Mouse (Mus musculus): ENCODE data around the gene Wipf1.

Wipf1 gene

DNA sequence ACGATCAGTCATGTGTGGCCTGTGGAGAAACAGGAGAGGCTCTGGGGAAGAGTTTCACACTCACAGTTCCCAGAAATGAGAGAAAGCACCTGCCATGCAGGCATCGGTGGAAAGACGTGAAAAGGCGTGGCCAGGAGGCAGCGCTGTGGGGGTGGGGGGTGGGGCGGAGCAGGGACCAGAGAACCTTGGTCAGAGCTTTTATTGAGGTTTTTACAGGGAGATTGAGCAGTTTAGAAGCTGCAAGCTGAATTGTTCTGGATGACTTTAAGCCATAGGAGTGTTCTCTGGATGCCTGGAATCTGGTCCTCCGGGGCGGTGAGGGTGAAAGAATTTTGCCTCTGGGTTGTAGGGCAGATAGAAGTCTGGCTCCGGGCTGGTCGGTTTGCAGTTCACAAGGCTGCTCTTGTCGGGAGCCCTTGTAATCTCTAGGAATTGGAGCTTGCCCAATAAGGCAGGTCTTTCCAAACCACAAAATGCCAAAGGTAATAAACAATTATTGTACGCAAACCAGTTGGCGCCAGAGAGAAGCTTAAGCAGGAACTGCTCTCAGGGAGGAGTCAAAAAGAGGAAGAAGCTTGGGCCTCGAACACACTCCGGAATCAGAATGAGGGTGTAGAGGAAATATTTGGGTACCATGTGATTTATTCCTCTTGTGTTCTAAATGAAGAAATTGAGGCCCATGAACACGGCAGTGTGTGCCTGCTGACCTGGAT is 11.1 kb upstream of the Wipf1 start:
- DNase-seq (ENCODE audit: low spot score), result no peak

GRCm38 (mm10) chr2:73539697-73540096 is 10.2 kb upstream of the Wipf1 start:
- DNase-seq (ENCODE audit: low spot score), result no peak

- no peak for DNase-seq (ENCODE audit: low spot score)
These were observed 9.6 kb upstream of the Wipf1 start for GRCm38 (mm10) chr2:73539141-73539540.

GRCm38 (mm10) chr2:73538590-73538989 is 9.1 kb upstream of the Wipf1 start:
- no peak for DNase-seq (ENCODE audit: low spot score)

- no peak for DNase-seq (ENCODE audit: low spot score)
These were observed 6.7 kb upstream of the Wipf1 start for GRCm38 (mm10) chr2:73536091-73536783.

DNA sequence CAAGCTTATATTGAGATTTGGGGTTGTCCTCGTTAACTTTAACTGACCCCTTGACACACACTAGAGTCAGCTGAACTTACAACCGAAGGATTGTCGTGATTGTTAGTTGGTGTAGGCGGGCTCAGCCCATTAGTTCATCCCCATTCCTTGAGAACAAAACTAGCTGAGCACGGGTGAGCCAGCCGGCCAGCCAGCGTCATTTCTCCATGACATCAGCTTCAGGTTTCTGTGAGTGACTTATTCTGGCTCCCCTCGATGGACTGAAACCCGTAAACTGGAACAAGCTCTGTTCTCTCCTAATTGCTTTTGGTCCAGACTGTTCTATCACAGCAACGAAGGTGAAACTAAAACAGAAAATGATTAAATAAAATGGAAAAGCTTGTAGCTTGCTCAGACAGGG is 5.2 kb upstream of the Wipf1 start:
- DNase-seq (ENCODE audit: low spot score), result no peak

DNA sequence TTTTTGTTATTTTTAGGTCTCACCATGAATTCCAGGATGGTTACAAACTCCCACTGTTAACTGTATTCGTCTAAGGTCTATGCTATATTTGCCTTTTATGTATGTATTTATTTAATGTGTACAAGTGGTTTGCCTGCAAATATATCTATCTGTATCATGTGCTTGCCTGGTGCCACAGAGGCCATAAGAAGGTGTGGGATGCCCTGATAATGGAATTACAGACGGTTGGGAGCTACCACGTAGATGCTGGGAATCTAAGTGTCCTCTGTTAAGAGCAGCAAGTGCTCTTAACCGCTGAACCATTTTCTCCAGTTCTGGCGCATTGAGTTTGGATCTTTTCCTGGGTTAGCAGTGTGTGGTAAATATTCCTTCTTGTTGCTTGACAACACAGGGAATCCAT is 953 bp upstream of the Wipf1 start:
- DNase-seq (ENCODE audit: low spot score), result no peak

DNA sequence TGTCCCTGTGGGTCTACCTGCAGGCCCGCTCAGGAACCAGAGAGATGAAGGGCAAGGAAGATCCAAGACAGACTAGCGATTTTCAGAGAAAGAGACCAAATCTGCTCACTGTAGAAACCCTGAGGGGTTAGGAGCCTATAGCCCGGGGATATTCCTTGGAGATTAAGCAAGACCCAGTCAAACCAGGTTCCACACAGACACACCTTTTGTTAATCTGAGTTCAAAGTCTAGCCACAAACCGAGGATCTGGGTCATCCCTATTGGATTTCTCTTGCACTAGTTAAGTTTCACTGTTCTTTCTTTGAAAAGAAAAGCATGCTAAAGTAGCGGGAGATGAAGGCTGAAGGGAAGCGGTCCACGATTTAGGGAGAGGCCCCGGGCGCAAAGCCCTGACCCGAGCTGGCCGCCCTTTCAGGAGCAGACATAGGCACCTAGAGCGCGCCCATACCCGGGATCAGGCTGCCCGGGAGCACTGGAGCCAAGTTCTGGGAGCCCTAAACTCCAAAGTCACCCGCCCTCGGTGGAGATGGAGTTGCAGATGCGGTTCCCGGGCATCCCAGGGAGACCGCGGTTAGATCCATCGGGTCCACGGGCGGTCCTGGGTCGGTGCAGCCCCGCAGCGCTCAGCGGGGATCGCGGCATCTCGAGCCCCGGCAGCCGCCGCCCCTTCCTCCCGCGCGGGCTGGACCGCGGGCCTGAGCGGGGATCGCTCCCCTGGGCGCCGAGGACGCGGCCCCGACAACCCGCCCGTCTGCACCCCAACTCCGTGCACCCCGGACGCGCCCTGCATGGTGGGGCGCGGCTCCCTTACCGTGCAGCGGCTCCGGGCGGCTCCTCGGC is 798 bp downstream of the Wipf1 start:
- DNase-seq (ENCODE audit: low spot score), result no peak

DNA sequence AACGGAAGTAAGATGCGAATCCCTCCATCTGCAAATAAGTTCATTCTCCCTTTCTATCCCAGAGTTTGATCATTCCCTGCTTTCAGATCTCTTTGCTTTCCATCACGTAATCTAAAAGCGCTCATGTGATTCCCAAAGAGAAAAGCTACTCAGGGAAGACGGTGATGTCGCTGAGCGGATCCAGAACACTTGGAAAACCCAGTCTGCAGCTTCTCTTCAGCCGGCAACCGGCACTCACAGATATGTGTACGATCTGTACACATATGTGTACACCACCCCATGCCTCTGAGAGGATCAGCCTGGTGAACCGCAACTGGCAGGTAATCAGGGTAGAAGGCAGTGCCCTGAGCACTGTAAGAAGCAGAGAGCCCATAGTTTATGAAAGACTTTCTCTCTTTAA is 1.6 kb downstream of the Wipf1 start:
- no peak for DNase-seq (ENCODE audit: low spot score)

DNA sequence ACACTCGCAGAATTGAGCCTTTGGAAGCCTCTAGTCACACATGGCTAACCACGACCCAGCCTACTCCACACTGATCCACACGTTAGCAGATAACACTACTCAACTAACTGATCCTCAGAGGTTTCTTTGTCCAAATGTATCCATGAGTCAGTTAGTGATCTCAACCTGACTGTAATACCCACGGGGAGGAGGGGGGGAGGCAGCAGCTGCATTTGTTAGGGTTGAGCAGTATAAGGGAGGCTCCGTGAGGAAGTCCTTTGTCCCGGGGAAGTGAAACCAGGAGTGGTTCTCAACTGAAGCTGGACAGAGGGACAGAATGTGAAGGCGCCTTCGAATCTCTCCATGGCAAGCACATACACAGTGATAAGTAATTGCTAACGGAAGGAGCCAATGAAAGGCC is 2.8 kb downstream of the Wipf1 start:
- no peak for DNase-seq (ENCODE audit: low spot score)

- no peak for DNase-seq (ENCODE audit: low spot score)
These were observed 6.6 kb downstream of the Wipf1 start for GRCm38 (mm10) chr2:73522891-73523290.

- no peak for DNase-seq (ENCODE audit: low spot score)
These were observed 7.2 kb downstream of the Wipf1 start for GRCm38 (mm10) chr2:73522336-73522735.

GRCm38 (mm10) chr2:73521737-73522136 is 7.8 kb downstream of the Wipf1 start:
- no peak for DNase-seq (ENCODE audit: low spot score)

- DNase-seq (ENCODE audit: low spot score), result no peak
These were observed 10.6 kb downstream of the Wipf1 start for GRCm38 (mm10) chr2:73518966-73519365.

- no peak for DNase-seq (ENCODE audit: low spot score)
These were observed 11.2 kb downstream of the Wipf1 start for GRCm38 (mm10) chr2:73518311-73518710.

GRCm38 (mm10) chr2:73514178-73514577 is 15.4 kb downstream of the Wipf1 start:
- no peak for DNase-seq (ENCODE audit: low spot score)

- no peak for DNase-seq (ENCODE audit: low spot score)
These were observed 16.3 kb downstream of the Wipf1 start for GRCm38 (mm10) chr2:73513204-73513749.

DNA sequence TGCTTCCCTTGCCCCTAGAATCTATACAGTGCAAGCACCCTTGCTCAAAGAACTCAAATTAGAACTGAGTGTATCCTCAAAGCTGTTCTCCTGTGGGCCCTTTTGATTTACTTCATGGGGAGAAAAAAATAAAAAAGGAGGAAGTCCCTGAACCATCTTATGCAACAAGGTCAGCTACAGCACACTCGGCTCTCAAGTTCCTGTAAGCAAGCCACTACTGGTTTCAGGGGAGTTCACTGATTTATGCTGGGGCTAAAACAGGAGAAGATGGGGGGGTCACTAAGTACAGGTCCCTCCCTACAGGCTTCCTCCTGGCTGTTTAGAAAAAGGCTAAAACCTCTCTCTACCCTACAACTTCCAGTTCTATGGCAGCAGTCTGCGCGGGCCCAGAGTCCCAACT is 17.5 kb downstream of the Wipf1 start:
- no peak for DNase-seq (ENCODE audit: low spot score)

- no peak for DNase-seq (ENCODE audit: low spot score)
These were observed 18.7 kb downstream of the Wipf1 start for GRCm38 (mm10) chr2:73510731-73511360.

DNA sequence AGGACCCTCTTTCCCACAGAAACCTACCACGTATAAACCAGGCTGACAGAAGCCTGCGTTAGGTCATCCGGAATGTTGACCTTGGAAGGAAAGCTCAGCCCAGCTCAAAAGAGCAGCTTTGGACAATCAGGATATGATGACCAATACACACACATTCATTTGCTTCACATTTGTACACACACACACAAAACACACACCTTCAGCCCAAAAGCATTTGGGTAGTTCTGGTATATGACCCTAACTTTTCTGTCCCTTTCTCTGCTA is 19.6 kb downstream of the Wipf1 start:
- no peak for DNase-seq (ENCODE audit: low spot score)

- no peak for DNase-seq (ENCODE audit: low spot score)
These were observed 20.1 kb downstream of the Wipf1 start for GRCm38 (mm10) chr2:73509248-73510024.

DNA sequence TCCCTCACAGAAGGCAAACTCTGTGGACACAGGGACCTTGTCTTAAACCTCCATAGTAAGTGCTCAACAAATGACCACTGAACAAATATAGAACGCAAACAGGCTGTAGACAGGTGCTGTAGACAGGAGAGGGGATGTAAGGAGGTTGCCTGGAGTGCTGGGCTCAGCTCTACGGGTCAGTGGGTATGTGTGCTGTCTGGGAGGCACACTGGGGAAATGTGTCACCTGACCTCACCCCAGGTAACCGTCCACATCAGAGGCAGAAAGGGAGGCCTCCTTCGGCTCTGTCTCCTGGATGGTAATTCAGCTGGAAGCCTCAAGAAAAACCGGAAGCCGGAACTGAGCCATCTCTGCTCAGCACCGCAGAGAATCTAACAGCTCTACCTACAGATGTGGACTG is 21.6 kb downstream of the Wipf1 start:
- no peak for DNase-seq (ENCODE audit: low spot score)
